Mouse (Mus musculus): ENCODE measurements around the gene Dtymk.

DNA sequence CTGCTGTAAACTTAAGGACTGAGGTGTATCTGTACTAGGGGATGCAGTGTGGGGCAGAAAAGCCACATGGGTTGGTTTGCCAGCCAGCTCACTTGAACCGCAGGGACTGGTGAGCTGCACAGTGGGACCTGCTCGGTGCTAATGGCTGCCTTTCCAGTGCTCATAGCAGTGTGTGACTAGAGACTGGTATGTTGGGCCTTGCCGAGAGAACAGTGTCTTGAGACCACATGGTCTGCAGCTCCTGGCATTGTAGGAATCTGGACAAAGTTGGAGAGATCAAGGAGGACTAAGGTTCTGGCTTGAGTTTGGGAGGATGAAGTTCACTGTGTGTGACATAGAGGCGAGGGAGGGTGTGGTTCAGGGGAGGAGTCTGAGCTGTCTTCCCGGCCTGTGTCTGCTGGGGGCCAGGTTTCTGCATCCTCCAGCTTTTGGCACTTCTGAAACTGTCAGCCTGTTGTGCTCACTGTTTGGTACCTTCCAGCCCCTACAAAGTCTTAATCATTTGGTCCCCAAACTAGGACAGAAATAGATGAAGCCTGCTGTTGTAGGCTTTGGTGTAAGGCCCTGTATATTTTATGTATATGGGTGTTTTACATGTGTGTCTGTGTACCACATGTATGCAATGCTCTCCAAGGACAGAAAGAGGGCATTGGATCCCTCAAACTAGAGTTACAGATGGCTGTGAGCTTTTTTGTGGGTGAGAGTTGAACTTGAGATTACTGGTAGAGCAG, 3.7 kb upstream of the Dtymk start:
- TF ChIP-seq CTCF (conservative IDR thresholded peaks at IDR 0.05; ENCODE audit: insufficient read depth, insufficient read length, low read depth, low read length) (no peak), POLR2A (IDR thresholded peaks at IDR 0.05; ENCODE audit: low read depth, low read length) (no peak)
